Mouse (Mus musculus) mouse embryonic stem cell (cell line): ENCODE data around the gene Trim56.

Experiments used
- in situ Hi-C, 2 experiments: fragments of 300-500 bp; cut with MboI; formaldehyde crosslinking; loops; 1 replicate in 1 of 2; 3 replicates in 1 of 2; pipeline ENCODE4 v1.14.3; 2019 to 2020; ENCODE audit warnings: low sequenced_read_pairs in 2 of 2, low pct_unique_long_range_greater_than_20kb in 1 of 2, mixed read lengths in 1 of 2; ENCODE audit not compliant: unreplicated experiment in 1 of 2

The Trim56 gene

GRCm38 (mm10) chr5:137087410-137087809, 28.6 kb downstream of the Trim56 start:
- in situ Hi-C loops: no loop called here

- in situ Hi-C loops: no loop called here
Observed at GRCm38 (mm10) chr5:137085731-137086130, 30.3 kb downstream of the Trim56 start.

GRCm38 (mm10) chr5:137085021-137085420, 31.0 kb downstream of the Trim56 start:
- in situ Hi-C loops: no loop called here

GRCm38 (mm10) chr5:137083051-137083450, 33.0 kb downstream of the Trim56 start:
- in situ Hi-C loops: no loop called here

GRCm38 (mm10) chr5:137079849-137080248, 36.2 kb downstream of the Trim56 start:
- in situ Hi-C loops: no loop called here

GRCm38 (mm10) chr5:137078616-137079015, 37.4 kb downstream of the Trim56 start:
- in situ Hi-C loops: no loop called here

- in situ Hi-C loops: no loop called here
Observed at GRCm38 (mm10) chr5:137078041-137078440, 38.0 kb downstream of the Trim56 start.

GRCm38 (mm10) chr5:137077187-137077586, 38.8 kb downstream of the Trim56 start:
- in situ Hi-C loops: no loop called here

- in situ Hi-C loops: no loop called here
Observed at GRCm38 (mm10) chr5:137076191-137076930, 39.6 kb downstream of the Trim56 start.

- in situ Hi-C loops: no loop called here
Observed at GRCm38 (mm10) chr5:137075726-137076125, 40.3 kb downstream of the Trim56 start.

- in situ Hi-C loops: no loop called here
Observed at GRCm38 (mm10) chr5:137074191-137074651, 41.8 kb downstream of the Trim56 start.

GRCm38 (mm10) chr5:137073141-137073540, 42.9 kb downstream of the Trim56 start:
- in situ Hi-C loops: no loop called here

GRCm38 (mm10) chr5:137072079-137072960, 43.7 kb downstream of the Trim56 start, which contains the start of gene Serpine1:
Gene Serpine1, minus strand, starts transcription at chr5:137072268.
- in situ Hi-C loops: no loop called here

- in situ Hi-C loops: no loop called here
Observed at GRCm38 (mm10) chr5:137070881-137071605, 45.0 kb downstream of the Trim56 start.

GRCm38 (mm10) chr5:137068711-137069110, 47.3 kb downstream of the Trim56 start:
- in situ Hi-C loops: no loop called here

GRCm38 (mm10) chr5:137065923-137066322, 50.1 kb downstream of the Trim56 start:
- in situ Hi-C loops: no loop called here

- in situ Hi-C loops: no loop called here
Observed at GRCm38 (mm10) chr5:137065454-137065853, 50.6 kb downstream of the Trim56 start.

GRCm38 (mm10) chr5:137062601-137063000, 53.4 kb downstream of the Trim56 start:
- in situ Hi-C loops: no loop called here
